Mouse (Mus musculus) ES-E14 (cell line): Measurements from ENCODE around the gene Fhad1.

Experiments used
- CHD2 ChIP-seq: IDR thresholded peaks from 2 replicates; pipeline ENCODE4 v1.6.1; 2014; ENCODE audit warnings: mild to moderate bottlenecking, low read depth, low read length, inconsistent platforms
- ZNF384 ChIP-seq: IDR thresholded peaks from 2 replicates; pipeline ENCODE4 v1.6.1; 2012; ENCODE audit warnings: low read depth, low read length, inconsistent platforms

DNA sequence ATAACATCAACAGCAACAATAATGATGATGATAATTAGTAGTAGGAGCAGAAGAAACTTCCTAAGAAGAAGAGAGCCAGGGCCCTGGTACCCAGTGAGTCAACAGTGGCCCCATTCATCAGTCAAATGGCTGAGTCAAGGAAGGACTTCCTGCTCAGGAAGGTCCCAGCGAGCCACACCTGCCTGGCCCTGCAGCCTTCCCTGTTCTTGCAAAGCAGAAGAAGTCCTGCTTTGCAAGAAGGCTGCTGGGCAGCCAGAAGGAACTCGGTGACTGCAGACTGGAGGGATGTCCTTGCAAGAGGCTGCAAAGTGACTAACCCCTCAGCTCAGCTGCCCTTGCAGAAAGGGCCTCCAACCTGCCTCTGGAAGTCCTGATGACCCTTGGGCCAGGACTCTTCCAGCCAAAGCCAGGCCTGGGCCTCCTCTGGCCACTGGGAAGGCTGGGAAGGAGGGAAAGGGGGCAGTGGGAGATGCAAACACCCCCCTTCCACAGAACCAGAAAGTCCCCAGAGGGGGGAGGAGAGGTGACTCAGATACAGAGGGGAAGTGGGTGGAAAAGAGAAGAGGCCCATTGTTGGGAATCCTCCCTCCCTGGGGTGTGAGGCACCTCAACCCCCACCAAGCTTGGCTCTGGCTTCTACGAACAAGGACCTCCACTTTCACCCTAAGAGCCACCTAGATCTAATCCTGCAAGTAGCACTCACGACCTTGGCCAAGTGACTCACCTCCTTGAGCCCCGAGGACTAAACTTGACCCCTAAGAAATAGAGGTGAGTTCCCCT is 145.3 kb downstream of the Fhad1 start:
- no peak for TF ChIP-seq ZNF384
- no peak for TF ChIP-seq CHD2
